Mouse (Mus musculus): ENCODE results near the gene Baz2a.
"Not testable (repeated sequence)": the region's sequence is repeated elsewhere in the genome, so short reads cannot be mapped to it uniquely, and the experiment has no call there.

Gene Baz2a

GRCm38 (mm10) chr10:128111227-128111626 lies 19.9 kb downstream of the Baz2a start:
- DNase-seq (ENCODE audit: extremely low spot score) = no peak

GRCm38 (mm10) chr10:128123833-128124232 lies 32.5 kb downstream of the Baz2a start:
- no peak for DNase-seq (ENCODE audit: extremely low spot score)

DNA sequence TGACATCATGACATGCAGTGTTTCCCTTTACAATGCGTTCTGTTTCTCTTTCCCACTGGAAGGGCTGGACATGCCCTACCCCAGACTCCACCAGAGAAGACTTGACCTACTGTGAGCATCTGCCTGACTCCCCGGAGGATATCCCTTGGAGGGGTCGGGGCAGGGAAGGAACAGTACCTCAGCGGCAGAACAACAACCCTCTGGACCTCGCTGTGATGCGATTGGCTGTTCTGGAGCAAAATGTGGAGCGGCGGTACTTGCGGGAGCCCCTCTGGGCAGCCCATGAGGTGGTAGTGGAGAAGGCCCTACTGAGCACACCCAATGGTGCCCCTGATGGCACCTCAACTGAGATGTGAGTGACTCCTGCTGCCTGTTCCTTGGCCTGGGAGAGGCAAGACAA lies 33.5 kb downstream of the Baz2a start:
- DNase-seq (ENCODE audit: extremely low spot score) = no peak

GRCm38 (mm10) chr10:128125951-128126350 lies 34.6 kb downstream of the Baz2a start:
- no peak for DNase-seq (ENCODE audit: extremely low spot score)

- DNase-seq (ENCODE audit: extremely low spot score) = no peak
Measured at GRCm38 (mm10) chr10:128127497-128127896, 36.1 kb downstream of the Baz2a start.

DNA sequence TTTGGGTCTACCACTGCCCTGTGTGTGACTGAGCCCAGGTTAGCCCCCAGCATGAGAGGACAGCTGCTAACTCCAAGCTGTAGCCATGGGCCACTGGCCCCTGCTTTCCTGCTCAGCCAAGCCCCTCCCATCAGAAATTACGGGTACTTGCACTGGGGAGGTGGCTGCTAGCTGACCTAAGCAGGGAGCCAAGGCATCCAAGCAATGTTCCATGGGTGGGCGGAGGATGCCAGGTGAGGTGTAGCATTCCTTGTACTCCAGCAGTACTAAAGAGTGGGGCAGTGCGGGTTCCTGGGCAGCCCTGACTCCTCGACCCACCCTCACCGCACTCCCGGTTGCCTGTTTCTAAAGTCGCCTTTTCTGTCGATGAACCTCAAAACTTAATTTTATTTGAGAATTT lies 36.8 kb downstream of the Baz2a start:
- DNase-seq (ENCODE audit: extremely low spot score) = no peak

DNA sequence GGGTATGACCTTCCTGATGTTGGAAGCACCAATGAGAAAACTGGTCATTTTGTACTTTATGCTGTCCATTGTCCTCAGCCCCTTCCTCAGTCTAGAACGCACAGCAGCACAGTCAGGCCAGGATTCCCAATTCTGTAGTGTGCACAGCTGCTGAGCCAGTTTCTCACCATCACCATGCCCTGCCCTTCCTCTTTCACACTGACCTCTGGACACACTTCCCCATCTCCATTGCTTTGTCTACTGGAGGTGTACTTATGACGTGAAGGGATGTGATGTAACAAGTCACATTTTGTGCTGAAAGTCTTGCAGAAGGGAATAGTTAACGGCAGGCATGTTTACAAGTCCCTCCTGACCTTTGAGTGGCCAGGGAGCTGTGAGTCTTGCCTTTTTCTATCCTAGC lies 39.9 kb downstream of the Baz2a start:
- DNase-seq (ENCODE audit: extremely low spot score) = no peak

GRCm38 (mm10) chr10:128131812-128132211 lies 40.4 kb downstream of the Baz2a start:
- DNase-seq (ENCODE audit: extremely low spot score) = no peak

GRCm38 (mm10) chr10:128133650-128134332 lies 42.4 kb downstream of the Baz2a start:
- no peak for DNase-seq (ENCODE audit: extremely low spot score)

DNA sequence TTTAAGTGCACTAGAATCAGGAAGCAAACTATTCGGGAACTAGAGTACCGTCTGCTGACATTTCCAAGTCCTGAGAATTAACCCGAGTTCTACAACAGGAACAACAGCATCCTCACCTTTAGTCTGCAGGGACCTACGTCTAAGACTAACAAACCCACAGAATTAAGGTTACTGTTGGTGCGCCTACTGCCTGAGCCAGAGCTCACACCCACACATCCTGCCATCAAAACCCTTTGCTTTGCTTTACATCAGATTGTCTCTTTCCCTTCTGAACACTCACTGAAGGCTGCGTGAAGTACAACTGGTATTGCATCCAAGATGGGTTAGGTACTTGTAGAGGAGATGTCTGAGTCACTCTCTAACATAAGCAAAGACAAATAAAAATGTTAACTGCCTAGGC lies 44.0 kb downstream of the Baz2a start:
- DNase-seq (ENCODE audit: extremely low spot score) = no peak

DNA sequence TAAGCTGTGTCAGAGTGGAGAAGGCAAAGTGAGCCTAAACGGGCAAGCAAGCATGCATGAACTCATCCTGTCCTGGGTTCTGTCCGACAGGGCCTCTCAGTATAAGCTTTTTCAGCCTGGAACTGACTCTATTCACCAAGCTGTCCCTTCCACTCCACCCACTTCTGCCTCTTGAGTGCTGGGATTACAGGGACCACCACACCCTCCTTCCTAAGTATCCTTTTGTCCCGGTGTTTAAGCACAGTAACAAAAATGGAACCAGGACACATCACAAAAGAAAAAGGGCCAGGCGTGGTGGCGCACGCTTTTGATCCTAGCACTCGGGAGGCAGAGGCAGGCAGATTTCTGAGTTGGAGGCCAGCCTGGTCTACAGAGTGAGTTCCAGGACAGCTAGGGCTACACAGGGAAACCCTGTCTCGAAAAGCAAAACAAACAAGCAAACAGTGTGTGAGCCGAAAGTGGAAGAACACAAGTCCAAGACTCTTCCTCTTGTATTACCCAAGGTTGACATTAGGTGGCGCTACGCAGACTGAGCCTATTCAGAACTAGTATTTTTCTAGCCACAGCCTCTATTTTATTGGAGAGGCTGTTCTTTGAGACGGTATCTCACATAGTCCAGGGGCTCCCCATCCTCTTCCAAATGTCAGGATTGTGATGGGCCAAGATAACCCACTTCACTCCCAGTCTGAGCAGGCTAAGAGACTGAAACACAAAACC lies 49.0 kb downstream of the Baz2a start:
- peak; percentile 41 for DNase-seq (ENCODE audit: extremely low spot score)

DNA sequence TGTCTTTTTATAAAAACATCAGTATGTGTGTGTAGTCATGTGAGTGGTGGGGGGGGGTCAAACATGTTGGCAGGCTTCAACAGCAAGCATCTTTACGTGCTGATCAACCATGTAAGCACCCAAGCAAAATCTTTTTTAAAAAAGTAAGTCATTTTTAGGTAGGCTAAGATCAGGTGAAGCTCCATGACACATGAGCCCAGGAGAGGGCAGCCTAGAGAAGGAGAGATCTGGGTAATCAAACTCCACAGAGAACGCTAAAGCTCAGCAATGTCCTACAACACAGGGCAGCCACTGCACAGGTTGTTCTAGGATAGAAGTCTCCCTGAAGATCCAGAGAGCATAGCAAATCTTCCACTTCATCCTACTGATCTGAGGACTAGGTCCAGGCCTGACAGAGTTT lies 50.8 kb downstream of the Baz2a start:
- no peak for DNase-seq (ENCODE audit: extremely low spot score)

DNA sequence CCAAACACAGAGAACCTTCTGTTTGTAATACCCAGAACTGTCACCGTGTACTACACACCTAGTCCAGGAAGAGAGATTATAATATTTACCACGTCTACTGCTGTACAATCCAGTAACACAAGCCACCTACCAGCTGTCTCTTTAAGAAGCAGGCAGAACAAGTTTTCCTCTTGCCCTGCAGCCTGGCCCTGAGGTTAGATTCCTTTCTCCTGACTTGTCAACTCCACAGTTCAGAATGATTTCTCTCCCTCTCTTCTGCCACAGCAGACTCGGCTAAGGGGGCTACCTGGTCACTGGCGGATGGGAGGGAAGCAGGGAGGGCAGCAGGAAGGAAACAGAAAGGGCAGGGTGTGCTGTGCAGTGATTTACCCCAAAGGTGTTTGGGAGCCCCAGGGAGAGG lies 52.3 kb downstream of the Baz2a start:
- no peak for DNase-seq (ENCODE audit: extremely low spot score)

- DNase-seq (ENCODE audit: extremely low spot score) = no peak
Measured at GRCm38 (mm10) chr10:128144961-128145360, 53.6 kb downstream of the Baz2a start.

GRCm38 (mm10) chr10:128148789-128149365 lies 57.5 kb downstream of the Baz2a start:
- DNase-seq (ENCODE audit: extremely low spot score) = no peak

DNA sequence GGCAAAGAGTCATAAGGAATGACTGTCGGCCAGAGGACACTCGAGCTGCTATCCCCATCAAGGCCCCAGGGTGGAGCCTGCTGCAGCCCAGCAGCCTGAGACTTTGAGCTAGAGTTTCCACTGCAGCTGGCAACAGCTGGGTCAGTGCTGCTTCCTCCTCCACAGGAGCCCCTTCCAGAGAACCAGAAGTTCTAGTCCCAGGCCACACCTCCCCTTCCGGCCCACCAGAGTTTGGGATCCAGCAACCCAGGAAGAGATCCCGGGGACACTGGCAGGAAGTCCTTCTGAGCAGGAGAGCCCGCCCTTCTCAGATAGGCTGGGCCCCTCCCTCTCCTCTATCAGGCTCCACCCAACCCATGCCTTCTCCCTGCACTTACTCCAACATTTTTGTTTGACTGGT lies 58.2 kb downstream of the Baz2a start:
- DNase-seq (ENCODE audit: extremely low spot score) = peak; percentile 74

GRCm38 (mm10) chr10:128150941-128151340 lies 59.6 kb downstream of the Baz2a start:
- no peak for DNase-seq (ENCODE audit: extremely low spot score)

DNA sequence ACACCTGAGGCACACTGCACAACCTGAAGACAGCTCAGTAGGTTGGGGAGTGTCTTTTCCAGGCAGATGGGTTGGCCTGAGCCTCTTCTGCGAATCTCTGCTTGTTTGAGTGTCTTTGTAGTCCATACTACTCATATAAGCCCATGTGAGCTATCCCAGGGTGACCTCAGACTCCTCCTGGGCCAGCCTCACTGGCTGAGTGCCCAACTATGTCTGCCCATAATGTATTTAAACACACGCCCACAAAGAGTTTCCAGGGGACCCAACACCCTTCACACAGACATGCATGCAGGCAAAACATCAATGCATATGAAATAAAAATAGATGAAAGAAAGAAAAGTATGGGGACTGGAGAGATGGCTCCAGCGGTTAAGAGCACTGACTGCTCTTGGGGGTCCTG lies 62.6 kb downstream of the Baz2a start:
- DNase-seq (ENCODE audit: extremely low spot score) = no peak

GRCm38 (mm10) chr10:128165726-128166125 lies 74.3 kb downstream of the Baz2a start:
- not testable (repeated sequence) for DNase-seq (ENCODE audit: extremely low spot score)

GRCm38 (mm10) chr10:128167091-128167490 lies 75.7 kb downstream of the Baz2a start:
- no peak for DNase-seq (ENCODE audit: extremely low spot score)

- DNase-seq (ENCODE audit: extremely low spot score) = not testable (repeated sequence)
Measured at GRCm38 (mm10) chr10:128171348-128171747, 80.0 kb downstream of the Baz2a start.

DNA sequence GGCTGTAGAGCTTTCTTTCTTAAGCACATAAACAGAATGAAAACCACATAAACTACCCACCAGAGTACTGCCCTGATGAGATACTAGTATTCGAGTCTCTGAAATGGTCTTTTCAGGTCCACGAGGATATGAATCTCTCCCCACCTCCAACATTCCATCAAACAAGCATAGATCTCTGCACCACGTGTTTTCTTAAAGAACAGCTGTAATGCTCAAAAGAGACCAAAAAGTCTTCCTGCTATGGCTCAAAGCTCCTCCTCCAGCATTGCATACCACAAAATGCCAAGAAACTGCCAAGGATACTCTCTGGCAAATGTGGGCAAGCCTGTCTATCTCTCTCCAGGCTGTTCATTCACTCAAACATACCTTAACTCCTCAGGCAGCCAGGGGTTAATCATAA lies 83.9 kb downstream of the Baz2a start:
- DNase-seq (ENCODE audit: extremely low spot score) = no peak

Measured in embryo, embryonic 9.5 days (tissue).